Mouse (Mus musculus): ENCODE results near the gene Tyrobp.

DNA sequence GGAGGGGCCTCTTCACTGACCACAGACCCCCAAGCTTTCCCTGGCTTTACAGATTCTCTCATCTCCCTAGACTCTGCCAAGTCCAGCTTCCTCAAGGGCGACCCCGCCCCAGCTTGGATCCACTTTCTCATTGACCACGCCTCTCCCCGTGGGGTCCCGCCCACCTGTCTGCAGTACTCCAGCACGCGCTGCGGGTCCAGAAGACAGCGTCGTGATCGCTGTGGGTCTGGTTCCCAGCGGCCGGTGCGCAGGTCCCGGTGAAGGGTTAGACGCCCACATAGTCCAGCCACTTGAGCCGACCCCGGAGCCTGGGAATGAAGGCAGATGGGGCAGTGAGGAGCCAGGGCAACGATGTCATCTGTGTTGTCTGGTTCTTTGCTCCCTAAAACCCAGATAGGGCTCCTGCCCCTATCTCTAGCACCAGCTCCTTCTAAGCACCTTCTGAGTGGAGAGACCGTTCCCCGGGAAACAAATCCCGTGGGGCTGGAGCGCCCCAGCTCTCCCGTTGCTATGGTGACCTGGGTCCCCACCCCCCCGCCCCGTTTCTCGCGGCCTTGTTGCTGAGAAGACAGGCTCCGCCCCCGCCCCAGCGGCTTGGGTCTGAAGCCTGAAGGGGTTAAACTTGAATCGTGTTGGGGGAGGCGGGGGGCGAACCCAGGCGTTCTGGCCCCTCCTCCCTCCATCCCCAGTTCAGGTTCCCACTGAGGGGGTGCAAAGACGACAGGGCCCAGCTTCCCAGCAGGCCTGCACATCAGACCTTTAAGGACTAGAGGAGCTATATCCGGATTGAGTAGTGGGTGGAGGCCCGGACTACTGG lies 30.8 kb downstream of the Tyrobp start:
- TF ChIP-seq POLR2A (IDR thresholded peaks at IDR 0.05; ENCODE audit: control insufficient read depth, low read depth, low read length), result no peak
- no peak for TF ChIP-seq CTCF (IDR thresholded peaks at IDR 0.05; ENCODE audit: control insufficient read depth, insufficient read depth, insufficient replicate concordance, low read depth, low read length)
